Mouse (Mus musculus) heart, adult 2 months (tissue): Measurements from ENCODE around the gene Btbd9. TPM values are rescaled to one million over a fixed set of nuclear protein-coding genes. Genes with fewer than 3 reads are reported as not detected.

Experiments used
- DNase-seq, 2 experiments: peaks; one replicate each; pipeline ENCODE4 v3.0.0; 2021
- H3K27ac ChIP-seq: fragments of 200-600 bp; 2 replicates; pipeline ENCODE4 v1.8.1; 2022
- H3K27me3 ChIP-seq: fragments of 200-500 bp; 2 replicates; pipeline ENCODE4 v1.6.1; 2012; ENCODE audit warnings: mild to moderate bottlenecking, low read length, inconsistent platforms, mixed read lengths; ENCODE audit not compliant: control insufficient read depth, insufficient read depth
- H3K36me3 ChIP-seq: fragments of 200-500 bp; 2 replicates; pipeline ENCODE4 v1.6.1; 2012; ENCODE audit warnings: low read length, inconsistent platforms; ENCODE audit not compliant: control insufficient read depth, insufficient read depth
- H3K4me1 ChIP-seq: fragments of 200-500 bp; 2 replicates; pipeline ENCODE4 v1.6.1; 2011; ENCODE audit warnings: low read length; ENCODE audit not compliant: control insufficient read depth, insufficient read depth
- H3K4me3 ChIP-seq: fragments of 200-600 bp; 2 replicates; pipeline ENCODE4 v1.8.1; 2022
- H3K79me2 ChIP-seq: fragments of 200-500 bp; replicated peaks from 2 replicates; pipeline ENCODE4 v1.6.1; 2012; ENCODE audit warnings: mild to moderate bottlenecking, inconsistent platforms, low read length, moderate library complexity, mixed read lengths; ENCODE audit not compliant: control insufficient read depth, insufficient read depth
- H3K9ac ChIP-seq: fragments of 200-500 bp; 2 replicates; pipeline ENCODE4 v1.6.1; 2012; ENCODE audit warnings: low read depth, mild to moderate bottlenecking, control low read depth, inconsistent platforms, low read length, mixed read lengths
- CTCF ChIP-seq: fragments of 200-600 bp; IDR thresholded peaks from 2 replicates; pipeline ENCODE4 v1.8.1; 2022; ENCODE audit warnings: antibody characterized with exemption, mild to moderate bottlenecking, moderate library complexity
- EP300 ChIP-seq: fragments of 200-500 bp; IDR thresholded peaks from 2 replicates; pipeline ENCODE4 v1.6.1; 2011; ENCODE audit warnings: low read depth, low read length, control low read depth; ENCODE audit not compliant: insufficient read depth
- POLR2A ChIP-seq: fragments of 200-500 bp; IDR thresholded peaks from 2 replicates; pipeline ENCODE4 v1.6.1; 2011; ENCODE audit warnings: mild to moderate bottlenecking, low read depth, low read length, control low read depth; ENCODE audit not compliant: insufficient read depth
- WGBS: fragments of 180-500 bp; shearing (Covaris S2); methylation state at CpG from one replicate; pipeline ENCODE4 v1.1.7; 2018; 5-methylcytosine and 5-hydroxymethylcytosine counted together
- intact Hi-C: fragments of 180-260 bp; cut with DNase I; formaldehyde crosslinking; loops from one replicate; pipeline ENCODE4 v1.15.1; 2025
- polyA plus RNA-seq: library from polyadenylated mRNA; depleted of rRNA; stranded (reverse); fragments of >200 nt; gene quantifications from 2 replicates; pipeline ENCODE4 v1.2.3, GENCODE M21; 2012
- total RNA-seq, 2 experiments: library from RNA; stranded (reverse); gene quantifications; 2 replicates each; pipeline ENCODE4 v1.2.3; 2021

Btbd9 gene
- total and polyA plus RNA-seq, 3 experiments, result 8.1 to 22.0 (median 20.9) TPM

GRCm38 (mm10) chr17:30468368-30468767 is 107.9 kb downstream of the Btbd9 start:
- Histone ChIP-seq H3K27ac (no peak overlapping the region), H3K36me3 (no peaks in the 10 kb centered on the region), H3K9ac (no peak overlapping the region), H3K79me2 (no peaks in the 10 kb centered on the region), H3K4me3 (no peak overlapping the region), H3K4me1 (peaks cover 3% of the 10 kb centered on the region), H3K27me3 (no peaks in the 10 kb centered on the region)
- no peak for TF ChIP-seq EP300
- TF ChIP-seq POLR2A, result no peak
- no peak for TF ChIP-seq CTCF
- intact Hi-C loops, result no loop called here
- WGBS, result 73% methylated on average over 4 of the region's 4 CpGs
- no peak for DNase-seq

- no peak for DNase-seq
- Histone ChIP-seq H3K79me2 (no peaks in the 10 kb centered on the region), H3K36me3 (no peaks in the 10 kb centered on the region), H3K4me3 (no peak overlapping the region; the same call in 1 of the 2 replicates), H3K9ac (no peak overlapping the region), H3K4me1 (peaks cover 3% of the 10 kb centered on the region), H3K27me3 (no peaks in the 10 kb centered on the region), H3K27ac (peak overlapping the region; percentile 2; the same call in 1 of the 2 replicates)
- WGBS, result 57% methylated on average over 14 of the region's 14 CpGs
- intact Hi-C loops, result no loop called here
- TF ChIP-seq CTCF (no peak), POLR2A (no peak), EP300 (no peak)
Measured at GRCm38 (mm10) chr17:30467566-30468213, 108.6 kb downstream of the Btbd9 start.

DNA sequence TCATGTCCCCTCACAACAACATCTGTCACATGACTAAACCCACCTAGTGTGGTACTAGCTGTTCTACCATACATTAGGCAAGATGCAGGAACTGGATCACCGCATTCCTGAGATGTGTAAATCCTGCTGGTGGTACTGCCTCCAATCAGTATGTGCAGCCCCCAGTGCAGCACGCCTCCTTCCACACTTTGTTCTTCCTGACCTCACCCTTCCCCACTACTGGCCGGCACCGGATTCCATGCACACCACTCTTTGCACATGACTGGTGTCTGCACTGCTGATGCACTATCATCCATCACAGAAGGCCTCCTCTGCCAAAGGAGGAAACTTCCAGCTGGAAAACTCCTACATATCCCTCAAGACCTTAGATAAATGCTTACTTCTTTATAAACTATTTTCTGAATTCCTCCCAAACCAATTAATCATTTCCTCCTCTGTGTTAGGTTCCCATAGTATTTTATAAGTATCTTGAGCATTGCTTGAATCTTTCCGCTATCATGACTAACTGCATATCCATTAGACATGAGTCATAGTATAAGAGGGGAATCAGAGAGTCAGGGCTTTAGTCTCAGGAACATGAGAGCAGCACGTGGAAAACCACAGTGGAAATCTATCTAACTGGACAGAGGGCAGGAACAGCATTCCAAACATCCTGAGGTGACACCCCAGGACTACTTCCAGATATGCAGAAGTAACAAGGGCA is 111.1 kb downstream of the Btbd9 start:
- H3K4me1 ChIP-seq, result peaks cover 3% of the 10 kb centered on the region
- no peak for DNase-seq
- H3K9ac ChIP-seq, result no peak overlapping the region
- H3K36me3 ChIP-seq, result no peaks in the 10 kb centered on the region
- H3K79me2 ChIP-seq, result no peaks in the 10 kb centered on the region
- TF ChIP-seq EP300 (no peak), CTCF (no peak), POLR2A (no peak)
- no peaks in the 10 kb centered on the region for H3K27me3 ChIP-seq
- WGBS, result 59% methylated on average over 6 of the region's 6 CpGs
- no peak overlapping the region for H3K27ac ChIP-seq
- intact Hi-C loops, result no loop called here
- no peak overlapping the region for H3K4me3 ChIP-seq

DNA sequence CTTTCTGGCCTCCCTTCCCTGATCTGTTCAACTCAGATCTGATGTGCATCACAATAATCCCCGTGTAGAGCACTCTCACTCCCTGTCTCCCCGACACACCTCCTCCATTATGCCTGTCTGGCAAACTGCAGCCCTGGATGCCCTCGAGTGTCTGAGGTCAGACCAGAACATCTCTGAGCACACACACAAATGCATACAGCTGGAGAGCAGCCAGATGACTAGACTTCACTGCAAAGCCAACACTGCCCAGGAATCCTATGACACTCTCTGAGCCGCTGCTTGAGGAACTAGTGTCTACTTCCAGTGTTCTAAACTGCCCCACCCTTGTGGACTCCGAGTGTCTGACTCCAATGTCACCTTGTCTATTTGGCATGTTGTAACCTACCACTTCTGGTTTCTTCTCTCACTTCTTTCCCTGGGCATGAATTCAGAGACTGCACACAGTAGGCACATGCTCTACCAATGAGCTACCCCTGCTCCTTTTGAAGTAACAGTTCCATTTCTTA is 112.0 kb downstream of the Btbd9 start:
- TF ChIP-seq EP300 (no peak), CTCF (no peak), POLR2A (no peak)
- Histone ChIP-seq H3K4me1 (peaks cover 3% of the 10 kb centered on the region), H3K27me3 (no peaks in the 10 kb centered on the region), H3K9ac (no peak overlapping the region), H3K79me2 (no peaks in the 10 kb centered on the region), H3K27ac (no peak overlapping the region), H3K36me3 (no peaks in the 10 kb centered on the region), H3K4me3 (no peak overlapping the region)
- no peak for DNase-seq
- WGBS, result 45% methylated on average over 5 of the region's 5 CpGs
- intact Hi-C loops, result no loop called here

DNA sequence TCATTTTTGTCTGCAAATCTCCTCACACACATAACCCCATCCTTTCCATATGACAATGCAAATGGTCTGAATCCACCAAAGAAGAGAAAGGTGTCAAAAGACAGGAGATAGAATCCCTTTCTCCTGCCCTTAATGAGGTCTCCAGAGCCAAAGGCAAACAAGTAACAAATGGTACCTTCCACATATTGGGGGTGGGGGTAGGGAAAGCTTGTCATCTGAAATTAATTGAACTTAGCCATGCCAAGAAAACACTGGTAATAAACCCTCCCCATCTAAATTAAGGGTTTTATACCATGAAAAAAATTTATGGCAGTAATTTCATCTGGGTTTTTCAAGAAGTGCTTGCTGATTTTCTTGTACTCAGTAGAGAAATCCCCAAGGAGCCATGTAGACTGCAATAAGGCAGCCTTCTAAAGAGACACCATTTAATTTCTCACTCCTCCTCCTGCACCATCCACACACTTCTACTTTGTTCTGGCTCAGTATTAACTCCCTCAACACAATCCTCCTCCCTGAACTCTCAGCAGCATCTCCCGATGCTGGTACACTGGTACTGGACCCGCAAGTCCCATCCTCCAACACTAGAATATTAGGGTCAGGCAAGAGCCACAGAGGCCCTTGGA is 115.5 kb downstream of the Btbd9 start:
- Histone ChIP-seq H3K4me1 (peaks cover 3% of the 10 kb centered on the region), H3K9ac (no peak overlapping the region), H3K27ac (no peak overlapping the region), H3K27me3 (no peaks in the 10 kb centered on the region), H3K36me3 (no peaks in the 10 kb centered on the region), H3K79me2 (no peaks in the 10 kb centered on the region), H3K4me3 (no peak overlapping the region)
- WGBS, result 88% methylated on average over 2 of the region's 2 CpGs
- DNase-seq, result no peak
- intact Hi-C loops, result no loop called here
- no peak for TF ChIP-seq POLR2A
- TF ChIP-seq CTCF, result no peak
- no peak for TF ChIP-seq EP300

GRCm38 (mm10) chr17:30459706-30460105 is 116.6 kb downstream of the Btbd9 start:
- H3K4me3 ChIP-seq, result no peak overlapping the region
- DNase-seq, result no peak
- H3K9ac ChIP-seq, result no peak overlapping the region
- H3K27me3 ChIP-seq, result no peaks in the 10 kb centered on the region
- TF ChIP-seq CTCF (no peak), EP300 (no peak), POLR2A (no peak)
- no peaks in the 10 kb centered on the region for H3K36me3 ChIP-seq
- 78% methylated on average over 5 of the region's 5 CpGs for WGBS
- H3K27ac ChIP-seq, result no peak overlapping the region
- intact Hi-C loops, result no loop called here
- H3K4me1 ChIP-seq, result peaks cover 3% of the 10 kb centered on the region
- no peaks in the 10 kb centered on the region for H3K79me2 ChIP-seq
